Mouse (Mus musculus) cortical plate, adult 2 months (tissue): Measurements from ENCODE around the gene Nars2. TPM values are rescaled to one million over a fixed set of nuclear protein-coding genes. Genes with fewer than 3 reads are reported as not detected.
A peak's percentile ranks its signal among the peaks of the same experiment; 100 is the strongest.

Experiments used
- H3K27ac ChIP-seq: fragments of 200-500 bp; 2 replicates; pipeline ENCODE4 v1.5.1; 2012; ENCODE audit warnings: low read length, control low read depth, inconsistent platforms; ENCODE audit not compliant: insufficient read depth
- H3K4me1 ChIP-seq: fragments of 200-500 bp; 2 replicates; pipeline ENCODE4 v1.6.1; 2011; ENCODE audit warnings: low read length; ENCODE audit not compliant: control insufficient read depth, insufficient read depth
- H3K4me3 ChIP-seq: fragments of 200-500 bp; 2 replicates; pipeline ENCODE4 v1.5.1; 2011; ENCODE audit warnings: mild to moderate bottlenecking, low read length, control low read depth; ENCODE audit not compliant: insufficient read depth
- CTCF ChIP-seq: fragments of 200-500 bp; IDR thresholded peaks from 2 replicates; pipeline ENCODE4 v1.5.1; 2011; ENCODE audit warnings: mild to moderate bottlenecking, control low read depth, low read length; ENCODE audit not compliant: insufficient read depth; ENCODE audit errors: extremely low read depth
- POLR2A ChIP-seq: fragments of 200-500 bp; IDR thresholded peaks from 2 replicates; pipeline ENCODE4 v1.6.1; 2011; ENCODE audit warnings: mild to moderate bottlenecking, low read length, control low read depth; ENCODE audit not compliant: insufficient read depth; ENCODE audit errors: extremely low read depth
- polyA plus RNA-seq: library from polyadenylated mRNA; depleted of rRNA; stranded (reverse); fragments of >200 nt; gene quantifications from 2 replicates; pipeline ENCODE4 v1.2.3, GENCODE M21; 2012

Nars2 gene
- polyA plus RNA-seq, 1 experiment = 11.8 TPM

GRCm38 (mm10) chr7:97042981-97043380 is 91.7 kb downstream of the Nars2 start:
- Histone ChIP-seq H3K27ac (no peak overlapping the region), H3K4me3 (no peak overlapping the region), H3K4me1 (no peaks in the 10 kb centered on the region)
- no peak for TF ChIP-seq POLR2A

- no peak overlapping the region for H3K27ac ChIP-seq
- H3K4me1 ChIP-seq = no peaks in the 10 kb centered on the region
- H3K4me3 ChIP-seq = no peak overlapping the region
- TF ChIP-seq CTCF (no peak), POLR2A (no peak)
These were observed 109.7 kb downstream of the Nars2 start for GRCm38 (mm10) chr7:97060966-97061365.

GRCm38 (mm10) chr7:97071512-97071911 is 120.2 kb downstream of the Nars2 start:
- TF ChIP-seq CTCF = no peak
- TF ChIP-seq POLR2A = no peak
- H3K4me1 ChIP-seq = no peaks in the 10 kb centered on the region
- H3K4me3 ChIP-seq = no peak overlapping the region
- H3K27ac ChIP-seq = no peak overlapping the region

- no peak for TF ChIP-seq CTCF
- TF ChIP-seq POLR2A = no peak
- no peaks in the 10 kb centered on the region for H3K4me1 ChIP-seq
- H3K4me3 ChIP-seq = no peak overlapping the region
- no peak overlapping the region for H3K27ac ChIP-seq
These were observed 120.8 kb downstream of the Nars2 start for GRCm38 (mm10) chr7:97072061-97072460.

GRCm38 (mm10) chr7:97074974-97075373 is 123.7 kb downstream of the Nars2 start:
- TF ChIP-seq POLR2A = no peak
- no peak for TF ChIP-seq CTCF
- H3K4me3 ChIP-seq = no peak overlapping the region
- no peak overlapping the region for H3K27ac ChIP-seq
- H3K4me1 ChIP-seq = no peaks in the 10 kb centered on the region

GRCm38 (mm10) chr7:97076977-97077376 is 125.7 kb downstream of the Nars2 start:
- no peaks in the 10 kb centered on the region for H3K4me1 ChIP-seq
- TF ChIP-seq CTCF (no peak), POLR2A (no peak)
- no peak overlapping the region for H3K27ac ChIP-seq
- no peak overlapping the region for H3K4me3 ChIP-seq

- Histone ChIP-seq H3K27ac (no peak overlapping the region), H3K4me3 (no peak overlapping the region), H3K4me1 (no peaks in the 10 kb centered on the region)
- TF ChIP-seq POLR2A = no peak
- TF ChIP-seq CTCF = no peak
These were observed 127.4 kb downstream of the Nars2 start for GRCm38 (mm10) chr7:97078685-97079084.

GRCm38 (mm10) chr7:97079145-97079544 is 127.8 kb downstream of the Nars2 start:
- no peaks in the 10 kb centered on the region for H3K4me1 ChIP-seq
- H3K4me3 ChIP-seq = no peak overlapping the region

GRCm38 (mm10) chr7:97079651-97080365 is 128.5 kb downstream of the Nars2 start:
- Histone ChIP-seq H3K4me3 (no peak overlapping the region), H3K27ac (no peak overlapping the region), H3K4me1 (no peaks in the 10 kb centered on the region)
- TF ChIP-seq POLR2A (no peak), CTCF (no peak)

More at GRCm38 (mm10) chr7:97079145-97079544, 127.8 kb downstream of the Nars2 start:
- no peak for TF ChIP-seq POLR2A
- peak; percentile 19; the same call in 1 of the 2 replicates for TF ChIP-seq CTCF
- no peak overlapping the region for H3K27ac ChIP-seq

- H3K4me3 ChIP-seq = peak overlapping the region; percentile 59
- no peak for TF ChIP-seq POLR2A
- no peak for TF ChIP-seq CTCF
- no peak overlapping the region for H3K27ac ChIP-seq
- no peaks in the 10 kb centered on the region for H3K4me1 ChIP-seq
These were observed 129.4 kb downstream of the Nars2 start for GRCm38 (mm10) chr7:97080621-97081241.
